Mouse (Mus musculus) lung, postnatal 0 days (tissue): ENCODE results near the gene Spata17.

Source experiments
- CTCF ChIP-seq: IDR thresholded peaks from 2 replicates; pipeline ENCODE4 v1.5.1; 2016; ENCODE audit warnings: antibody characterized with exemption, mild to moderate bottlenecking
- EP300 ChIP-seq: IDR thresholded peaks from 2 replicates; pipeline ENCODE4 v1.6.1; 2016; ENCODE audit warnings: antibody characterized with exemption, mild to moderate bottlenecking, control low read depth

DNA sequence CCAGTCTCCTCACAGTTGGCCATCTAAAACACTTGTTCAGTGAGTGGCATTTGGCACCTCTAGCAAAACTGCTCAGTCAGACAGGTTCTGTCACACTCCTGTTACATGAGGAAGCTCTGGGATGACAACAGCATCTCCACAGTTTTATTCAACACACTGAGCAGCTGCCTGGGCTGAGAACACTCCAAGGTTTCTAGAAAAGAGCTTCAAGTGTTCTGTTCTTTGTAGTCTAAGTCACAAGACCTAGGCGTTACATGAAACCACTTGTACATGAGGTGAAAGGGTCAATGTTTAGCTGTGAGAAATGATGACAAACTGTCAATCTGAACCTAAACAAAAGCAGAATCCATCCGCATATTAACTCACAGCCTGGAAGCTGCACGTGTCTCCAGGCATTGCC is 161.4 kb downstream of the Spata17 start:
- TF ChIP-seq CTCF (no peak), EP300 (no peak)
